Mouse (Mus musculus): ENCODE data around the gene Pi4k2b.
"Not testable (repeated sequence)": the region's sequence is repeated elsewhere in the genome, so short reads cannot be mapped to it uniquely, and the experiment has no call there.

Pi4k2b gene

GRCm38 (mm10) chr5:52741391-52742111 lies at the start of gene Pi4k2b:
Gene Pi4k2b (plus strand): TSS chr5:52741574.
- in situ Hi-C loops (cut with MboI; ENCODE audit: unreplicated experiment in 2 of 2): loop anchor here (5.0 to 10.0 kb wide), 2 partner anchors 83 to 86 kb away; no protein-coding TSS in a partner anchor

- in situ Hi-C loops (cut with MboI; ENCODE audit: unreplicated experiment in 2 of 2): no loop called here
Observed at GRCm38 (mm10) chr5:52697291-52697690, 44.1 kb upstream of the Pi4k2b start.

- in situ Hi-C loops (cut with MboI; ENCODE audit: unreplicated experiment in 2 of 2): not testable (repeated sequence)
Observed at GRCm38 (mm10) chr5:52697882-52698440, 43.4 kb upstream of the Pi4k2b start.

- in situ Hi-C loops (cut with MboI; ENCODE audit: unreplicated experiment in 2 of 2): no loop called here
Observed at GRCm38 (mm10) chr5:52704562-52704961, 36.8 kb upstream of the Pi4k2b start.

GRCm38 (mm10) chr5:52712704-52713103 lies 28.7 kb upstream of the Pi4k2b start:
- in situ Hi-C loops (cut with MboI; ENCODE audit: unreplicated experiment in 2 of 2): no loop called here

- in situ Hi-C loops (cut with MboI; ENCODE audit: unreplicated experiment in 2 of 2): no loop called here
Observed at GRCm38 (mm10) chr5:52716742-52717448, 24.5 kb upstream of the Pi4k2b start.

- in situ Hi-C loops (cut with MboI; ENCODE audit: unreplicated experiment in 2 of 2): no loop called here
Observed at GRCm38 (mm10) chr5:52721003-52721402, 20.4 kb upstream of the Pi4k2b start.

- in situ Hi-C loops (cut with MboI; ENCODE audit: unreplicated experiment in 2 of 2): no loop called here
Observed at GRCm38 (mm10) chr5:52727747-52728146, 13.6 kb upstream of the Pi4k2b start.

GRCm38 (mm10) chr5:52732811-52733210 lies 8.6 kb upstream of the Pi4k2b start:
- in situ Hi-C loops (cut with MboI; ENCODE audit: unreplicated experiment in 2 of 2): no loop called here

- in situ Hi-C loops (cut with MboI; ENCODE audit: unreplicated experiment in 2 of 2): no loop called here
Observed at GRCm38 (mm10) chr5:52736046-52736445, 5.3 kb upstream of the Pi4k2b start.

- in situ Hi-C loops (cut with MboI; ENCODE audit: unreplicated experiment in 2 of 2): loop anchor here (5.0 to 10.0 kb wide), 2 partner anchors 83 to 85 kb away; no protein-coding TSS in a partner anchor
Observed at GRCm38 (mm10) chr5:52742112-52742813, 889 bp downstream of the Pi4k2b start.

- in situ Hi-C loops (cut with MboI; ENCODE audit: unreplicated experiment in 2 of 2): loop anchor here (5.0 to 10.0 kb wide), 2 partner anchors 82 to 84 kb away; no protein-coding TSS in a partner anchor
Observed at GRCm38 (mm10) chr5:52743231-52743630, 1.9 kb downstream of the Pi4k2b start.

GRCm38 (mm10) chr5:52746920-52747319 lies 5.5 kb downstream of the Pi4k2b start:
- in situ Hi-C loops (cut with MboI; ENCODE audit: unreplicated experiment in 2 of 2): loop anchor here in 1 of 2 experiments (10.0 kb wide), 1 partner anchor 78 kb away; no protein-coding TSS in a partner anchor

GRCm38 (mm10) chr5:52748732-52749131 lies 7.4 kb downstream of the Pi4k2b start:
- in situ Hi-C loops (cut with MboI; ENCODE audit: unreplicated experiment in 2 of 2): loop anchor here in 1 of 2 experiments (10.0 kb wide), 1 partner anchor 76 kb away; no protein-coding TSS in a partner anchor

- in situ Hi-C loops (cut with MboI; ENCODE audit: unreplicated experiment in 2 of 2): no loop called here
Observed at GRCm38 (mm10) chr5:52753146-52753545, 11.8 kb downstream of the Pi4k2b start.

GRCm38 (mm10) chr5:52754196-52754595 lies 12.8 kb downstream of the Pi4k2b start:
- in situ Hi-C loops (cut with MboI; ENCODE audit: unreplicated experiment in 2 of 2): no loop called here

GRCm38 (mm10) chr5:52755337-52755736 lies 14.0 kb downstream of the Pi4k2b start:
- in situ Hi-C loops (cut with MboI; ENCODE audit: unreplicated experiment in 2 of 2): no loop called here

GRCm38 (mm10) chr5:52755989-52756388 lies 14.6 kb downstream of the Pi4k2b start:
- in situ Hi-C loops (cut with MboI; ENCODE audit: unreplicated experiment in 2 of 2): no loop called here

GRCm38 (mm10) chr5:52762586-52762985 lies 21.2 kb downstream of the Pi4k2b start:
- in situ Hi-C loops (cut with MboI; ENCODE audit: unreplicated experiment in 2 of 2): no loop called here

GRCm38 (mm10) chr5:52774267-52774666 lies 32.9 kb downstream of the Pi4k2b start:
- in situ Hi-C loops (cut with MboI; ENCODE audit: unreplicated experiment in 2 of 2): no loop called here

- in situ Hi-C loops (cut with MboI; ENCODE audit: unreplicated experiment in 2 of 2): no loop called here
Observed at GRCm38 (mm10) chr5:52775237-52775636, 33.9 kb downstream of the Pi4k2b start, which contains the start of gene Zcchc4. Gene Zcchc4 (plus strand): TSS chr5:52775409.
